Mouse (Mus musculus) heart, embryonic 15.5 days (tissue): Measurements from ENCODE around the gene Twnk. TPM values are rescaled to one million over a fixed set of nuclear protein-coding genes. Genes with fewer than 3 reads are reported as not detected.
A peak's percentile ranks its signal among the peaks of the same experiment; 100 is the strongest.

Source experiments
- ATAC-seq: fragments of 200-750 bp; cut with Nextera tagmentation; replicated peaks from 2 replicates; pipeline ENCODE4 v1.8.0; 2017; ENCODE audit warnings: low read depth, moderate TSS enrichment; ENCODE audit not compliant: insufficient number of reproducible peaks, insufficient read depth, low FRiP score
- H3K27ac ChIP-seq: fragments of 300-500 bp; sonication (generic); 2 replicates; pipeline ENCODE4 v1.5.1; 2015; ENCODE audit warnings: mild to moderate bottlenecking, inconsistent platforms
- H3K27me3 ChIP-seq: fragments of 300-500 bp; sonication (generic); 2 replicates; pipeline ENCODE4 v1.6.1; 2015; ENCODE audit warnings: inconsistent platforms
- H3K36me3 ChIP-seq: fragments of 300-500 bp; sonication (generic); 2 replicates; pipeline ENCODE4 v1.6.1; 2015; ENCODE audit warnings: mild to moderate bottlenecking, inconsistent platforms
- H3K4me1 ChIP-seq: fragments of 300-500 bp; sonication (generic); replicated peaks from 2 replicates; pipeline ENCODE4 v1.6.1; 2015; ENCODE audit warnings: inconsistent platforms
- H3K4me2 ChIP-seq: fragments of 300-500 bp; sonication (generic); 2 replicates; pipeline ENCODE4 v1.6.1; 2015; ENCODE audit warnings: inconsistent platforms, mild to moderate bottlenecking, moderate library complexity
- H3K4me3 ChIP-seq: fragments of 300-500 bp; sonication (generic); 2 replicates; pipeline ENCODE4 v1.5.1; 2015; ENCODE audit warnings: mild to moderate bottlenecking, inconsistent platforms
- H3K9ac ChIP-seq: fragments of 300-500 bp; sonication (generic); 2 replicates; pipeline ENCODE4 v1.6.1; 2015; ENCODE audit warnings: mild to moderate bottlenecking, inconsistent platforms
- H3K9me3 ChIP-seq: fragments of 300-500 bp; sonication (generic); replicated peaks from 2 replicates; pipeline ENCODE4 v1.6.1; 2016; ENCODE audit warnings: inconsistent platforms
- WGBS: fragments of 180-500 bp; shearing (Covaris S2); methylation state at CpG from one replicate; pipeline ENCODE4 v1.1.7; 2015; ENCODE audit warnings: mixed read lengths; 5-methylcytosine and 5-hydroxymethylcytosine counted together
- polyA plus RNA-seq: library from polyadenylated mRNA; unstranded; fragments of >200 nt; fragmentation: Nextera tagmentation; extraction: Ambion mirVana; gene quantifications from 2 replicates; pipeline ENCODE4 v1.2.1, GENCODE M21; 2015

Gene Twnk
- polyA plus RNA-seq, 1 experiment from 2014 or later: 19.4 TPM

DNA sequence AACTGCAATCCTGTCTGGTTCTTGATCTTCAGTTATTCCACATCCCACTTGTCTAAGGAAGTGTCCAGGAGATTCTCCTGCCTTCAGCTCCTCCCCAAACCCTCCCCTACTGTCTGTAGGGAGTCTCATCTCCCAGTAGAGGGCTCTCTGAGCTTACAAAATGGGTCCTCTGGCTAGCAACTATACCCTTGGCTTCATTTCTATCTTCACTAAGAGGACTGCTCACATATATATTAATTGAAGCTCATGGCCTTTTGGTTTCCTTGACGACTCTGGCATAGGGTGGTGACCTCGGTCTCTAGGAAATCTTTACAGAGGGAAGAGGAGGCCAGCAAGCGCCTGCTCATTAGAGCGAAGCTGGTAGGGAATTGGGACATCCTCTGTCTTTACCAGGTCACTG, 50.9 kb downstream of the Twnk start:
- Histone ChIP-seq H3K27ac (peak overlapping the region; percentile 98; the same call in 1 of the 2 replicates), H3K4me1 (peaks cover 25% of the 10 kb centered on the region), H3K27me3 (no peaks in the 10 kb centered on the region), H3K36me3 (peaks cover 13% of the 10 kb centered on the region; the same call in 1 of the 2 replicates), H3K4me2 (no peak overlapping the region), H3K4me3 (no peak overlapping the region), H3K9me3 (no peaks in the 10 kb centered on the region), H3K9ac (no peak overlapping the region)
- ATAC-seq: no peak
- WGBS: 48% methylated on average over 4 of the region's 4 CpGs

DNA sequence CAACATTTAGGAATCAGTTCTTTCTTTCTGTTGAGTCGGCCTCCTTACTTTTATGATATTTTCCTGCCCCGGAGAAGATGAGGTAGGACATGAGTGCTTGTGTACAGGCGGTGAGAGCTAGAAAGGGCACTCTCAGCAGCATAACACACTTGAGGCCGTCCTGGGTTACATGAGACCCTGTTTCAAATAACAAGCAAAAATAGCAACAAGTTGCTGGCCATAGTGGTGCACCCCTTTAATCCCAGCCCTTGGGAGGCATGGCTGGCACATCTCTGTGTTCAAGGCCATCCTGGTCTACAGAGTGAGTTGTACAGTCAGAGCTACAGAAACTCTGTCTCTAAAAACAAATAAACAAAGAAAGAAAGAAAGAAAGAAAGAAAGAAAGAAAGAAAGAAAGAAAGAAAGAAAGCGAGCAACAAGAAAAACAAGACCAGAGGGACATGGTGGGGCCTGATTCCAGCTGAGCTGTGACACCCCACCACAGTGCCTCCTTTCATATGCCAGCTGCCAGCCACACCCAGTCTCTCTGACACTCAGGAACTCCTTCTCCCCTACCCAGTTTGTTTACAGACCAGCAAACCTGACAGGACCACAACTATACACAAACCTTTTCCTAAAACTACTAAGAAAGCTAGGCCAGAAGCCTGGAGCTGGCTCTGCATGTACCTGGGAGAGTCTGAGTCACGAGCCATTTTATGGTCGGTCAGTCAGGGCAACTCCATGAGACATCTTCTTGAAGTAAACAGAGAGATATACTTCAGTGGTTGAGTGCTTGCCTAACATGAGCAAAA, 51.6 kb downstream of the Twnk start:
- H3K4me3 ChIP-seq: peak overlapping the region; percentile 64
- peak overlapping the region; percentile 98 for H3K27ac ChIP-seq
- H3K27me3 ChIP-seq: no peaks in the 10 kb centered on the region
- peak overlapping the region; percentile 84 for H3K4me2 ChIP-seq
- H3K36me3 ChIP-seq: peaks cover 13% of the 10 kb centered on the region; the same call in 1 of the 2 replicates
- 67% methylated on average over 7 of the region's 7 CpGs for WGBS
- H3K4me1 ChIP-seq: peaks cover 25% of the 10 kb centered on the region
- ATAC-seq: no peak
- peak overlapping the region; percentile 71 for H3K9ac ChIP-seq
- H3K9me3 ChIP-seq: no peaks in the 10 kb centered on the region

DNA sequence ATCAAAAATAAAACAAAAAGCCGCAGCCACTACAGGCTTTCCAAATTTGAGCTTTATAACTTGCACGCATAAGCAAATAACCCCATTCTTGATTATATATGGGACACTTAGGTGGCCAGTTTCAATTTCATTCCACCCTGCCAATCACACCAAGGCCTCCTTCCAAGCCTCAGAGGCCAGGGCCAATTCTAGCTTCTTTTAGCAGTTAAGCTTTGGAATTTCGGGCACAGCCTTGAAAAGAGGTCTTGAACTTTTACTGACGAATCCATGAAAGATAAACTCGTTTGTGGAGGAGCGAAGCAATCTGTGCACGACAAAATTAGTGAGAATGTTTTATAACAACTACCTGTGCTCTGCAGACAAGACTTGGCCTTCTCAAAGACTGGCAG, 52.3 kb downstream of the Twnk start:
- Histone ChIP-seq H3K9me3 (no peaks in the 10 kb centered on the region), H3K4me2 (peak overlapping the region; percentile 84), H3K27ac (peak overlapping the region; percentile 98), H3K9ac (peak overlapping the region; percentile 71), H3K4me3 (peak overlapping the region; percentile 64), H3K4me1 (peaks cover 25% of the 10 kb centered on the region), H3K36me3 (0 out of 2 replicates have a peak, but pooled peaks cover 10% of the 10 kb centered on the region), H3K27me3 (no peaks in the 10 kb centered on the region)
- no peak for ATAC-seq
- WGBS: 37% methylated on average over 7 of the region's 7 CpGs

DNA sequence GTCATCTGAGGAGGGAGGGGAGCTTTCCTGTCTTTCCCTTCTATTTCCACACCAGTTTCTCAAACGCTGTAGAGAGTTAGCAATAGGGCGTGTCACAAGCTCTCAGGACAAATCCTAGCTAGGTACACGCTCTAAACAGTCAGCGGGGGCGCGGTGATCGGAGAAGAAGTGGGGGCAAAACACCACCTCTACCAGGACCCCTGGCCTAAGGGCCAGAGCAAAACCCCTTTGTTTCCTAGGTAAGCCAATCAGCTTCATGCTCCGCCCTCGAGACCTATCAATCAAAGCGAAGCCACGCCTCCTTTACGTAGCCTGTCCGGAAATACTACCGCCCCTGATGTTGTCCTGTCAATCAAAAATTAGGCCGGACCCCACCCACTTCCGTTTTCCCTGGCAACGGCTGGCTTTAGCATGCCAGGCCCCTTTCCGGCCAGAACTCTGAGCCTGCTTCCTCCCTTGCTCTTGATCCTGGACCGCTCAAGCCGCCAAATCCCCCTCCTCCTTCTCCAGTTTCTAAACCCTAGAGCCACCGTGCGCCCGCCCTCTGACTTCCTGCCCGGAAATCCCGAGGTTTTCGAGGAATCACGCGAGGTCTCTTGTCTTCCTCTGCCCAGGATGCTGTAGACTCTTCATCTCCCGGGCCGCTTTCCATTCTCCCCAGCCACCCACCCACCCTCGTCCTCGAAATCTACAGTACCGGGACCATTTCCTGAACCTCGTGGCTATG, 52.8 kb downstream of the Twnk start:
- Histone ChIP-seq H3K36me3 (0 out of 2 replicates have a peak, but pooled peaks cover 7% of the 10 kb centered on the region), H3K27ac (peak overlapping the region; percentile 98), H3K4me2 (peak overlapping the region; percentile 84), H3K4me3 (peak overlapping the region; percentile 64), H3K9ac (peak overlapping the region; percentile 74), H3K4me1 (peaks cover 25% of the 10 kb centered on the region), H3K27me3 (no peaks in the 10 kb centered on the region; the same call in 1 of the 2 replicates), H3K9me3 (no peaks in the 10 kb centered on the region)
- peak; percentile 92 for ATAC-seq
- under 1% methylated on average over 34 of the region's 34 CpGs for WGBS

DNA sequence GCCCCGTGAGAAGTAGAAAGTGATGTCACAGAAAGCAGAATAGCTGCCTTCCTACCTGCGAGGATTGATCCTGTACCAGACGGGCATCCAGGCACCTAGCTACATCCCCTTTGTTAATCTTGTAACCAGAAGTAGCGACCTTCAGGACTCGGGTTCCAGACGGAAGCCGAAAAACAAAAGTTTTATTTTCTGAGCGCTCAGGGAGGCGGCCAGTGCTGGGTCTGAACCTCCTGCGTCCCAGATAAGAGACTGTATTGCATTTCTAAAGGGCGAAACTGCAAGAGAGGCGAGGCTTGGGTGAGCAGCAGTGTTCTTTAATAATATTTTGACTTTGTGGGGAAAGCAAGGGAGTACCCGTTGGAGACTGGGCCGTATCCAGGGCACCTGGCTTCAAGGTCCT, 53.4 kb downstream of the Twnk start:
- 2% methylated on average over 14 of the region's 14 CpGs for WGBS
- no peak for ATAC-seq
- H3K9ac ChIP-seq: peak overlapping the region; percentile 74

More for the DNA sequence above, 53.4 kb downstream of the Twnk start:
- Histone ChIP-seq H3K27ac (peak overlapping the region; percentile 98), H3K36me3 (0 out of 2 replicates have a peak, but pooled peaks cover 4% of the 10 kb centered on the region), H3K4me2 (peak overlapping the region; percentile 84), H3K27me3 (peaks cover 3% of the 10 kb centered on the region), H3K4me1 (peaks cover 26% of the 10 kb centered on the region), H3K4me3 (peak overlapping the region; percentile 64), H3K9me3 (no peaks in the 10 kb centered on the region)

Other genes with a start within 250 kb of the Twnk start
- not detected in 2 replicates for gene Pax2, start 249.6 kb upstream of the Twnk start, polyA plus RNA-seq
- 28.1 and 30.0 TPM in 2 replicates for gene Slf2, start 74.5 kb upstream of the Twnk start, polyA plus RNA-seq
- 0.50 and 1.1 TPM in 2 replicates for gene Sema4g, start 16.6 kb upstream of the Twnk start, polyA plus RNA-seq
- 60.2 and 60.7 TPM in 2 replicates for gene Mrpl43, start 779 bp downstream of the Twnk start, polyA plus RNA-seq
- 44.5 and 56.9 TPM in 2 replicates for gene Lzts2, start 8.8 kb downstream of the Twnk start, polyA plus RNA-seq
- 0.11 and 0.16 TPM in 2 replicates for gene Pdzd7, start 40.1 kb downstream of the Twnk start, polyA plus RNA-seq
- gene Sfxn3, start 41.8 kb downstream of the Twnk start, polyA plus RNA-seq: 16.1 and 22.1 TPM in 2 replicates
- gene Kazald1, start 69.6 kb downstream of the Twnk start, polyA plus RNA-seq: 14.1 and 18.4 TPM in 2 replicates
- gene Tlx1, start 145.0 kb downstream of the Twnk start, polyA plus RNA-seq: 0.28 and 0.40 TPM in 2 replicates
- gene Lbx1, start 230.1 kb downstream of the Twnk start, polyA plus RNA-seq: not detected in 2 replicates